Mouse (Mus musculus): Measurements from ENCODE around the gene Tdrd12.
"Not testable (repeated sequence)": the region's sequence is repeated elsewhere in the genome, so short reads cannot be mapped to it uniquely, and the experiment has no call there.

The Tdrd12 gene

DNA sequence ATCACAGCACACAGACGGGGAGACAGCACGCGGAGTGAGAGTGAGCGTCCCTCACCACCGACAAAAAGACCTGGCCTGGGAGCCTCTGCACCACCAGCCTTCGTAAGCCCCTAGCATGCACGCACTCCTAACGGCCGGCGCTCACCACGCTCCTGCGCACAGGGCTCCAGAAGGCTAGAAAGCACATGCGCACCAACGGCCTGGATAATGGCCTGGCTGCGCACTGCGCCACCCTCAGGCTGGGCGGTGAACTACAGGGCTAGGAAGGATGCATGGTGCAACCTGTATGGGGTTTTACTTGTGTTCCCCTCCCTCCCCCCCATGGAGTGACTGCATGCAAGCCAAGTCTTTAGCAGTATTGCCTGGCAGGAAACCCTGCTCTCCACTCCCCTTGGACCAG is at the start of gene Tdrd12:
Tdrd12 (minus strand) TSS at position 184 of the 400 bp plus-strand sequence.
- DNase-seq (ENCODE audit: extremely low spot score, low spot score), result no peak

- DNase-seq (ENCODE audit: extremely low spot score, low spot score), result no peak
Observed at GRCm38 (mm10) chr7:35586906-35587445, 49.4 kb upstream of the Tdrd12 start.

DNA sequence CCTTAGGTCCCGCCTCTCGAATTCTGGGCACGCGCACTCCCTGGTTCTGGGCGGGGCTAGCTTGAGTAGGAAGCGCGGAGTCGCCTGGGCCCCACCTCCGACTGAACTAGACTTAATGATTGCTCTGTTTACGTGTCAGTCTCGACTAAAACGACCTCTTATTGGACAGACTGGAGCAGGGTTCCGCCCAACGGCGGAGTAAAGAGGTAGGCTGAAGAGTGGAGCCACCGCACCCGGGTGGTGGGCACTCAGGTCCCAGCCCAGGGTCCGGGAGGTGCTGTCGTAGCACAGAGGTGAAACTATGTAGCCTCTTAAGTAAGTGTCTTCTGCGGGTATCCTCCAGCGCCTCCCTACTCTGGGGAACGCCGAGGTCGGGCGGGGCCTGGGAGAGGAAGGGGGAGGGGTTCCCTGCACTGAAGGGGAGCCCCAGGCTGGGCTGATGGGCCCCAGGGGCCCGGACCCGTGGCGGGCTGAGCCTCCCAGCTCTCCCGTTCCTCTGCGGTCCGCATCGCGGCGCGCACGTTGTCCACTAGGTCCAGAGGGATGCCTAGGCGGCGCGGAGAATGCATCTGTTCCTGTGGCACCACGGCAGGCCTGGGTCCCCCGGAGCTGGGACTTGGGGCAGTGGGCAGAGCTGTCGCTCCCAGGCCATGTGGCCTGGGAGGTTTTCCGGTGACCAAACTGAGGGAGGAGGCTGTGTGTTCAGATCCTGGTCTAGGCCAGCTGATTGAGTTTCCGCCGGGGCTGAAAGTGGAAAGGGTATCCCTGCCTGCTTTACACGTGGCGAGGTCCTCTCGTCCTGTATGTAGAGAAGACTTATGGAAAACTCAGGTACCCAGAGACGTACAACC is 48.7 kb upstream of the Tdrd12 start, which contains the start of gene Ankrd27:
Ankrd27 (plus strand) TSS at position 190 of the 851 bp plus-strand sequence.
- peak; percentile 92 for DNase-seq (ENCODE audit: extremely low spot score, low spot score)

GRCm38 (mm10) chr7:35585191-35586054 is 47.9 kb upstream of the Tdrd12 start, which contains the start of gene Rgs9bp:
Gene Rgs9bp, minus strand, starts transcription at chr7:35585582.
- peak; percentile 79 for DNase-seq (ENCODE audit: extremely low spot score, low spot score)

- DNase-seq (ENCODE audit: extremely low spot score, low spot score), result peak; percentile 57
Observed at GRCm38 (mm10) chr7:35584786-35585190, 47.2 kb upstream of the Tdrd12 start.

DNA sequence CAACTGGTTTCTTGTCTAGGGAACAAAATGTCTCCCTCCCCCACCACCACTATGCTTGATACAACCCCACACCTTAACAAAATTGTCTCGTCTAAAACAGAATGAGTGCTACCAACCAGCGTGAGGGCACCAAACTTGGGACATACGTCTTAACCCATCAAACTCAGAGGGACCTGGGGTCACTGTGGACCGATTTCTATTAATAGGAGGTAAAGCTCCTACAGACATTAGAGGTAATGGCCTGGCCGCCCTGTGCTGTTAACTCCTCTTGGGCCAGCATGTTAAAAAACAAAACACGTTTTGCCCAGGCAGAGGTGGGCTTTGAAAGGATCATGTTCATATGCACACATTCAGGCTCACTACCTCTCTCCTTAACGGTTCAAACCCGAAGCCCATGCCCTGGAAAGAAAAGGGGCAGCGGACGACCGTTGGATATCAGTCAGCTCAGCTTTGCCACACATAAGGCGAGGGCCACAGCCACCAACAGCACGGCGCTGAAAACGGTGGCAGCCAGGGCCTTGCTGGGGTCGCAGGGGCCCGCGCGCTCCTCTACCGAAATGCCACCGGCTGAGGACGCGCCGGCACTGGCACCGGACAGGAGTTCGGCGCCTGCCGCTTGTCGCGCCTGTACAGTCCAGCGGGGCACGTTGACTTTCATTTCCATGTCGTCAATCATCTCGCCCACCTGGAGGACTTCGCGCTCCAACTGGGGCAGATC is 46.7 kb upstream of the Tdrd12 start:
- DNase-seq (ENCODE audit: extremely low spot score, low spot score), result peak; percentile 24

GRCm38 (mm10) chr7:35583476-35584025 is 46.0 kb upstream of the Tdrd12 start:
- no peak for DNase-seq (ENCODE audit: extremely low spot score, low spot score)

GRCm38 (mm10) chr7:35582719-35583118 is 45.2 kb upstream of the Tdrd12 start:
- no peak for DNase-seq (ENCODE audit: extremely low spot score, low spot score)

DNA sequence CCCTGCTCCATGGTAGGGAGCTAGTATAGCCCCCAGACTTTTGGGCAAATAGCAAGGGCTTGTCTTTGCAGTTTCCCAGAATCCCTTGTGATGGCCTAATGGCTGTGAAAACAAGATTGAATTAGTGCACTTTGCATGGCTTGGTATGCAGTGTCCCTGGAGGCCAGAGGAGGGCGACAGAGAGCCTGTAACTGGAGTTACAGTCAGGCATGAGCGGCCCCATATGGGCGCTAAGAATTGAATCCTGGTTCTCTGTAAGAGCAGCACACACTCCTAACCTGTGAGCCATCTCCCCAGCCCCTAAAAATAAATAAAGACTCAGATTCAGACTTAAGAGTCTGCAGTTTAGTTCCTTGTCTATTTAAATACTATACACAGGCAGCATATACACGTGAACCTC is 42.3 kb upstream of the Tdrd12 start:
- DNase-seq (ENCODE audit: extremely low spot score, low spot score), result peak; percentile 57

DNA sequence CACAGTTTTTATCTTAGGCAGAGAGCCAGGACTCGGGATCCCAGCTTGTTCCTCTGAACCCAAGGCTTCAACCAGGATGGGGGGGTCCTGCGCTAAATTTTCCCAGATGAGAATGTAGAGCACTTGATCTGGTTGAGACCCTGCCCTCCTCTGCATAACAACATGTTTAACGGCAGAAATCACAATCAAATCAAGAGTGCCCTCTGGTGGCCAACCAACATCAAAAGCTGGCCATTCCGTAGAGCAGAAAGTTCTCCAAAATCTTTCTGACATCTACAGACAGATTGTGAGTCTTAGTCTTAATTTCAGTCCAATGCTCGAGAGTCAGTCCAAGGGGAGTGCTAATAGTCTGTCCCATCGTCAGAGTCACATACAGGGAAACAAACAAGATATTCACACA is 33.3 kb upstream of the Tdrd12 start:
- DNase-seq (ENCODE audit: extremely low spot score, low spot score), result not testable (repeated sequence)

GRCm38 (mm10) chr7:35569724-35570123 is 32.2 kb upstream of the Tdrd12 start:
- DNase-seq (ENCODE audit: extremely low spot score, low spot score), result not testable (repeated sequence)

DNA sequence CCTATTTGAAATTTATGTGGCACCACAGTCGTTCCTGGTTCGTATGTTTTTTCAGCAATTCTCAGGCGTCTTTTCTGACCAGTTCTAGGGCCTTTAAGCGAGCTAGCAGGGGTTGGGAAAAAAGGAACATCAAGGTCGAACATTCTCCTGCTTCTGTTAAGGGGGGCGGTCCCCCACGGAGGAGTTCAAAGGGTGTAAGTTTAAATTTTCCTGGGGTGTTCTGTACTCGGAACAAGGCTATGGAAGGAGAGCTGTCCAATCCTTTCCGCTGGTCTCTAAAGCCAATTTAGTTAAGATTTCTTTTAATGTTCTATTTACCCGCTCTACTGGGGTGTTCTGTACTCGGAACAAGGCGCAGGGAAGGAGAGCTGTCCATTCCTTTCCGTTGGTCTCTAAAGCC is 28.4 kb upstream of the Tdrd12 start:
- DNase-seq (ENCODE audit: extremely low spot score, low spot score), result not testable (repeated sequence)

DNA sequence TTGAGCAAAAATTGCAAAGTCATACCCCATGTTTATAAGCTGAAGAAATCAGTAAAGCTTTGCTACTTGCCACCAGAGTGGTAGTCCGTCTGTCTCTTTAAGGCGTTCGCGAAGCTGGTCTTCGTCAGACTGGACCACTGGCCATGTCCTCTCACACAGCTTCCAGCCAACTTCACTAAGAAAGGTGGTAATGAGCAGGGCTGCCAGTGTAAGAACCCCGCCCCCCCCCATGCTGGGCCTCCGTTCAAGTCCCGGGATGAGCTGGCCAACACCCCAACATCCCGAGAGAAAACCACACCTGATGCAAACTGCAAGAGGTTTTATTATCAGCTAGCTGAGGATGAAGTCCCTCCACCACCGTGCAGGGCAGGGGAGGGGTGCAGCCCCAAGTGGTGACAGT is 27.3 kb upstream of the Tdrd12 start:
- DNase-seq (ENCODE audit: extremely low spot score, low spot score), result not testable (repeated sequence)

DNA sequence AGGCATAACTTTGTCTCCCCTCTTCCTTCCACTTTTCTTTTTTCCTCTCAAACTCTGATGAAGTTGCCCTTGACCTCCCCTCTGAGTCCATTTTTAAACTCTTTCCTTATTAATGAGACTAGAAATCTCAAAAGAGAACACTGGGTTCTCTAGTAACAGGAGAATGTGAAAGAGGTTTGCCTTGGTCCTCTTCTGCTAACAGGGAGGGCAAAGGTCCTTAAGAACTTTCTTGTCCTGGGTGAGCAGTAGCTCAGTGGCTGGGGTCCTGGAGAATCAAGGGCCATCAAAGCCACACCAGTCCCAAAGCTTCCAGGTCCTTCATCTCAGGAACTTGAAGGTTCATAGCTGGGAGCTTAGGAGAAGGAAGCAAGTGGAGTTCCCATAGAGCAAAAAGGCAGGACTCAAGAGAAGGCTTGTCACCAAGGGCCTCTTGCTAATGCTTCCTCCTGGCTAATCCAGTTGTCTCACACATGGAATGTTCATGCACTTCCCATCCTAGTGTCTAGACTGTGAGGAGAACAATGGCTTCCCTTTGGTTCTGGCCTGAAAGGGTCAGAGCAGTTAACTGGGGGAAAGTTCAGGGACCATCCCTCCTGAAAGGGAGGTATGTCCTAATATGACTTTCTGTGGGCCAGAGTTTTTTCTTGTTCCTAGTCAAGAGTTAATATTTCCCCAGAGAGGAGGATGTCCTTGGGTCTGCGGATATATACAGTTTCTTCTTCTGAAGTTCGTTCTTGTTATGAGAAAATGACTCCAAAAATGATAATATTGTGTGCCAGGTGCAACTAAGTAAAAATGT is 26.7 kb upstream of the Tdrd12 start:
- DNase-seq (ENCODE audit: extremely low spot score, low spot score), result no peak

DNA sequence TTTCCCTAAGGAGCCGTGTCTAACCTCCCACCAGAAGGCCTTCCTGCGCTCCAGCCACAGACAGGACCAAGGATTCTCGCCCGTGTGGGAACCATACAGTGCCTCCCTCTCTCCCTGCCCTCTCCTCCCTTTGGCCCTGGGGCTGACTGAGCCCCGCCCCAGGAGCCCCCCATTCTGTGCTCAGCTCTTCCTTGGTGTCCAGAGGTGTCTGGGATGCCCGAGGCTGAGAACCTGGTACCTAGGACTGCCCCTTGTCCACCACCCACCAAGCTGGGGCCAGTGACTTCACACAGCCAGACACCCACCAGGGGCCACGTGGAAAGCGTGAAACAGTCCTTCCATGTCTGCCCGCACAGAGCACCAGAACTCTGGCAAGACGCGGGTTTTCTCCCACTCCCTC is 25.5 kb upstream of the Tdrd12 start:
- DNase-seq (ENCODE audit: extremely low spot score, low spot score), result no peak

DNA sequence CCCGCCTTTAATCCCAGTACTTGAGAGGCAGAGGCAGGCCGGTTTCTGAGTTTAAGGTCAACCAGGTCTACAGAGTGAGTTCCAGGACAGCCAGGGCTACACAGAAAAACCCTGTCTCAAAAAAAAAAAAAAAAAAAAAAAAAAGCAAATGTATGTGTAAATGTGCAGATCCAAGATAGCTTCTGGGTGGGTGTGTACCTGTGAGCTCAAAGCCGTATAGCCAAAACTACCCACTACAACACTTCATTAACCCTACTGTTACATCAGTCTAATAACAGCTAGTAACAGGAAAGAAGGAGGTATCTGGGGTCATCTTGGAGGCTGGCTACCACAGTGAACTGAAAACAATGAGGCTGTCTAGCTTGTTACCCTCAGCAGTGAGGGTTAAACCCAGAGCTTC is 22.3 kb upstream of the Tdrd12 start:
- DNase-seq (ENCODE audit: extremely low spot score, low spot score), result no peak

- DNase-seq (ENCODE audit: extremely low spot score, low spot score), result no peak
Observed at GRCm38 (mm10) chr7:35558681-35559080, 21.1 kb upstream of the Tdrd12 start.

DNA sequence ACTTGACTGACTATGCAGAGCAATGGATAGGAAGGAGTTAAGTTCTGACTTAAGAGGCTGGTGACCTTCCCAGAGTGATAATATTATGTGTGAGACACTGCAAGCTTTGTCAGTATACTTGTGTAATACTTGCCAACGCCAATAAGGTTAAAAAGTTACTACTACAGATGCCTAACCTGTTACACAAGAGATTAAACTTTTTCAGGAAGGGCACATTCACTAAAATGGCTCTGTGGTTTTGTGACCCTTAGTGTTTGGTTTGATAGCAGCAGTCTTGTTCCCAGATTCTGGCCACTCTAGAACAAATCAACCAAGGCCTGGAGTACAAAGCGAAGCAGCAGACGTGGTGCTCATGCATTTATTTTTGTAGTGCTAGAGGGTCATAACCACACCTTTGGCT is 20.0 kb upstream of the Tdrd12 start:
- DNase-seq (ENCODE audit: extremely low spot score, low spot score), result no peak

DNA sequence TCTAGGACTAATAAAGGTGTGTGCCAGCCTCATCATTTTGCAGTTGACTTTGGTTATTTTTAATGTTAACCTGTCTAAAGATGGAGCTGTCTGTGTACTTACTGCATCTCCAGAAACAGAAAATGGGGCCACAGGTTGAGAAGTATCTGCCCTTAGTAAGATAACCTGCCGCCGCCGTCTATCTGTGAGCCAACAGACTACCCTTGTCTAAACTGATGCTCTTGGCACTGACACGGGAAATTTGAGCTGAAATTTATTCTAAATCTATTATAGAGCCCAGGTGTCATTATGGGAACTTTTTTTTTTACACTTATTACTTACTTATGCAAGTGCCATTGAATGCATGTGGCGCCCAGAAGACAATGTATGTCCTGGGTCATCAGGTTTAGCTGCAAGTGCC is 19.4 kb upstream of the Tdrd12 start:
- no peak for DNase-seq (ENCODE audit: extremely low spot score, low spot score)

DNA sequence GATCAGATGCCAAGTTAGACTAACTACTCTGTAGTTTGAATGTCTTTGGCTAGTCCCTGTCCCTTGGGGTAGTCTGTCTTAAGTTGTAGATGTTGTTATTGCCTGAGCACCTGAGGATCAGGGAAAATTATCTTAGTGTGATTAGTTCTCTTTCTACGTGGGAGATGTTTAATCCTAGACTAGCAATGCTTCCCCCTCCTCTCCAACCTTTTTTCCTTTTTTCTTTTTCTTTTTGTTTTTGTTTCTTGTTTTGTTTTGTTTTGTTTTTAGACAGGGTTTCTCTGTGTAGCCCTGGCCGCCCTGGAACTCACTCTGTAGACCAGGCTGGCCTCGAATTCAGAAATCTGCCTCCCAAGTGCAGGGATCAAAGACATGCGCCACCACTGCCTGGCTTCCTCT is 18.7 kb upstream of the Tdrd12 start, which contains the start of gene Nudt19:
Nudt19 (minus strand) TSS at position 100 of the 399 bp plus-strand sequence.
- no peak for DNase-seq (ENCODE audit: extremely low spot score, low spot score)
